Mouse (Mus musculus) MEL-GATA-1-ER (cell line): Measurements from ENCODE around the gene Metrn.

Source experiments
- DNase-seq: peaks from one replicate; pipeline ENCODE4 v3.0.0-alpha.2; 2012; ENCODE audit warnings: low read depth; ENCODE audit errors: extremely low read depth

Gene Metrn

DNA sequence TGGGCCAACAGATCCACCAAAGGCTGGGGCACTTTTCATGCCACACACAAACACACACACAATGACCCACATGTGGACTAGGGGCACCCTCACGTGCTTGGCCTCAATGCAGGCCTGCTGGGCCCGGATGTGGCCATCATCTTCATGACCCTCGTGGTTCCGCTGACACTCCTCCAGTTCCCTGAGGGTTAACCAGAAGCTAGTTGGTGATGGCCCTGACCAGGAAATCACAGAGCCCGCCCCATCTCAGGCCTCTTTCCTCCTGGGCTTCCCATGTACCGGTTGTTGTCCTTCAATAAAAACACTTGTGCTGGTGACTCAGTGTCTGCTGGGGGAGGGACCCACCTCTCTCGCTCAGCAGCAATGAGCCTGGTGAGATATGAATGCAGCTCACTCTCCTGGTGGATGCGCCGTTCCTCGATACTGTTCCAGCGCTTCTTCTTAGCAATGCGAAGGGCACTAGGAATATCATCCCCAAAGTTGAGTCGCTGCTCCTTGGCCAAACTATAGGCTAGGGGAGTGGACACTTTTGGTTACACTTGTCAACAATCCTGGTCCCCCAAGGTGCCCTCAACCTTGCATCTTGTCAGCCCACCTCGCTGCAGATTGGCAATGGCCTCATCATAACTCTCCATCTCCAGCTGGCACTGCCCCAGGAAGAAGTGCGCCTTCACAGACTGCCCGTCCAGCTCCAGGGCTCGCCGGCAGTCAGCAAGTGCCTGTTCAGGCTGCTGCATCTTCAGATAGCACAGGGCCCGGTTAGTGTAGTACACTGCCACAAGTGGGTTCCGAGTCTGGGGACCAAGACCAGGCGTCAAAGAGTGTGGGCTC, 34.7 kb upstream of the Metrn start:
- DNase-seq: no peak

DNA sequence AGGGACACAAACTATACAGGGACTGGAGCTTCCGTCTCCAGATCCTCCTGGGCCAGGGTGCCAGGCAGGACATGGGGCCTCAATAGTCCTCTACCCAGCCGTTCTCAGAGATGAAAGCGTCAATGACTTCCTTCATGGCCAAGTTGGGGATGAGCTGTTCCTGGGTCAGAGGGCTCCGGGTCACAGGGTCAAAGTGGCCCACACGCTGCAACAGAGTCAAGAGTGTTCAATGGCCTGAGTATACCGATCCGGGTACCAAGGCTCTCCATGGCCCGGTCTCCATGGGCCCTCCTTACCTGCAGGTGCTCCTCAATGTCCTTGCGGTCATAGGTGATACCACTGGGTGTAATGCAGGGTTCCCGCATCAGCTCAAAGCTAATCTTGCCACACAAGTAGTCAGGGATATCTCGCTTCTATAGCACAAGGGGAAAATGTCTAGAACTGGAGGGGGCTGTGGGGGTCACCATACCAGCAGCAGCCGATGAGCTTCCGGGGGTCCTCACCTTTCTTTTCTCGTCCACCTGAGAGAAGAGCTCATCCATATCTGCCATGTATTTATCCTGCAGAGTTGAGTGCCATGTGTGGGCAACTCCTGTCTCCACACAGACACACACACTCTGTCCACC, 34.0 kb upstream of the Metrn start:
- no peak for DNase-seq

DNA sequence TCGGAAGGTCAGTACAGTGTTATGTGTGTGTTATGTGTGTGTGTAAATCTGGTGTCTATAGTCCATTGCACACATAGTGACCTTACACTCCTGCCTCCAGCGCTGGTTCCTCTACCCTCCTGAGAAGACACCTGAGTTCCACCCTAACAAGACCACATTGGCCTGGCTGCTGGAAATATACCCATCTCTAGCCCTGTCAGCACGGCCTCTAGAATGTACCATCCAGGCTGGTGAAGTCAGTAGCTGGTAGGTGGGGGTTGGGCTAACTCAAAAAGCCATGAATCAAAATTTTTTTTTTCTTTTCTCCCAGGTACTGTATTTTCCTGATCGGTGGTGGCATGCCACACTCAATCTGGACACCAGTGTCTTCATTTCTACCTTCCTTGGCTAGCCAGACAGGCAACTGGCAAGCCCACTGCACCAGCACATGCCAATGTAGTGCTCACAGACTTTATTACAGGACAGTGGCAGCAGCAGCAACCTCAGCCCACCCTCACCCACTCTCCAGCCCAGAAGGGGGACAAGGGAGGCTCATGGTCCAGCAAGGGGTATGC, 33.3 kb upstream of the Metrn start:
- no peak for DNase-seq

DNA sequence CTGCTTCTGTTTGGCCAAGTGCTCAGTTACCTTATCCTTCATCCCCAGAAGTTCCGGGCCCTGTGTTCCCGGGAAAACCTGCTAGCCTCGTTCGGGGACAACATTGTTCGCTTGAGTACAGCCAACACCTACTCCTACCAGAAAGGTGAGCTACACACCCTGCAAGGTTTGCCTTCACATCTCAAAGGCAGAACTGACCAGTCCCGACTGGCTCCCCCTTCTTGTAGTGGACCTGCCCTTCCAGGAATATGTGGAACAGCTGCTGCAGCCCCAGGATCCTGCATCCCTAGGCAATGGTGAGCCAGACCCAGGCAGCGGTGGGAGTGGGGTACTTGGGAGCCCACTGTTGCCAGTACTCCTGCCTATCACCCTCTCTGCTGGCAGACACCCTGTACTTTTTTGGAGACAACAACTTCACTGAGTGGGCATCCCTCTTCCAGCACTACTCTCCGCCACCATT, 32.7 kb upstream of the Metrn start:
- DNase-seq: no peak

DNA sequence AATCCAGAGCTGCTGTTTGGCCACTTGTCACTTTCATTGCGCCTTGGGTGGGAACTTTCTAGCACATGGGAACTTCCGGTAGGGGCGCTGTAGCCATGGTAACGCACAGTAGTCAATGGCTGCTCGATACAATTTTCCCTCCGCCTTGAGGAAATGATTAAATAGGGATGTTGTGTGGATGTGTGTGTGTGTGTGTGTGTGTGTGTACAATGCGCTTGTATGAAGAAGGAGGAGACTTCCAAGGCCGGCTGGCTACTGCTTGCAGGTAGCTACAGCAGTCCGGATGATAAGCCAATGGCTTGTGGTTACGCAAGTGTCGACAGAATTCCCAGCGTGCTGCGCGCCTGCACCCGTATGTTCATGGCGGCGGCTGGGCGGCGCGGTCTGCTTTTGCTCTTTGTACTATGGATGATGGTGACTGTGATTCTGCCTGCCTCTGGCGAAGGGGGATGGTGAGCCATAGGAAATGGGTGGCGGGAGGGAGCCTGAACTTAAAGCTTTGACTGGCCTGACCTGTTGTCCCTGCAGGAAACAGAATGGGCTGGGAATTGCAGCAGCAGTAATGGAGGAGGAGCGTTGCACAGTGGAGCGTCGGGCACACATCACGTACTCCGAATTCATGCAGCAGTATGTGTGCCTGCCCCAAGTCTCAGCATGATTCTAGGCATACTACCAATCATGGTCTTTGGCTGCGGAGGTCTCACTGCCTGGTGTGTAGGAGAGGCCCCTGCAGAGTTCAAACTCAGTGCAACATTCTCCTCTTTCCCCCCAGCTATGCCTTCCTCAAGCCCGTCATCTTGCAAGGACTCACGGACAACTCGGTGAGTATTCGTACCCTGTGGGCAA, 32.0 kb upstream of the Metrn start, which contains the start of gene Jmjd8:
Gene Jmjd8, plus strand, starts transcription at position 156 of the 846 bp plus-strand sequence.
- no peak for DNase-seq

DNA sequence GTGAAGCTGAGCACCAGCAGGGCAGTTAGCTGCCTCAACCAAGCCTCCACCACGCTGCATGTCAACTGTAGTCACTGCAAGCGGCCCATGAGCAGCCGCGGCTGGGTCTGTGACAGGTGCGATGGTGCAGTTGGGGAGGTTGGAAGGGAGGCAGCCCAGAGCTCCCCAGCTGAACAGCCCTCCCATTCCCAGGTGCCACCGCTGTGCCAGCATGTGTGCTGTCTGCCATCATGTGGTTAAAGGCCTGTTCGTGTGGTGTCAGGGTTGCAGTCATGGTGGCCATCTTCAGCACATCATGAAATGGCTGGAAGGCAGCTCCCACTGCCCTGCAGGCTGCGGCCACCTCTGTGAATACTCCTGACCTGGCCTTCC, 31.3 kb upstream of the Metrn start:
- DNase-seq: no peak

DNA sequence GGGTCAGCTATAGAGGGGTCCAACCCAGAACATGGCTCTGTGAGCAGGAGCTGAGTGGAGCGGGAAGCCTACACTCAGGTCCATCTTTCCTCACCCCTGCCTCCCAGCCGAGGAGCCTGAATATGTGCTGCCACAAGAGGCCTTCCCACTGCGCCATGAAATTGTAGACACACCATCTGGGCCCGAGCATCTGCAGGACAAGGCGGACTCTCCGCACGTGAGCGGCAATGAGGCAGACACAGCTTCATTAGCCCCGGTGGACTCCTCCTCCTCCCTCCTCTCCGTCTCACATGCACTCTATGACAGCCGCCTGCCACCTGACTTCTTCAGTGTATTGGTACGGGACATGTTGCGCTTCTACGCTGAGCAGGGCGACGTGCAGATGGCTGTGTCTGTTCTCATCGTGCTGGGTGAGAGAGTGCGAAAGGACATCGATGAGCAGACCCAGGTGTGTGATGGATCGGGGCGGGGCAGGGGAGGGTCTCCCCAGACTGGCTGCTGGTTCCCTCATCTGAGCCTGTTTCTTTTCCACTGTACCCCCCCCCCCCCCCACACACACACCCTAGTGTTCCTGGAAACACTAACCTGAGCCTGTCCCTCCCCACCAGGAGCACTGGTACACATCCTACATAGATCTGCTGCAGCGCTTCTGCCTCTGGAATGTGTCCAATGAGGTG, 30.7 kb upstream of the Metrn start:
- no peak for DNase-seq

DNA sequence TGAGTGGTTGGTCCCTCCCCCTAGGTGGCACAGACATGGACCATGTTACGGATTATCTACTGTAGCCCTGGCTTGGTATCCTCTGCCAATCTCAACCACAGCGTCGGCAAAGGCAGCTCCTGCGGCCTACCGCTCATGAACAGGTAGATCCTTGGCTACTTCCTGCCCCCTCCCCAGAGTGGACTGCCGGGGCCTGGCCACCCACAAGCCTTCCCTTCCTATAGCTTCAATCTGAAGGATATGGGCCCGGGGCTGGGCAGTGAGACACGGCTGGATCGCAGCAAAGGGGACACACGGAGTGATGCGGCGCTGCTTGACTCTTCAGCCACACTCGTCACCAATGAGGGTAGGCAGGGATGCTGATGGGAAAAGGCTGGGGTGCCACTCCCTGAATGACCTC, 30.1 kb upstream of the Metrn start:
- no peak for DNase-seq

DNA sequence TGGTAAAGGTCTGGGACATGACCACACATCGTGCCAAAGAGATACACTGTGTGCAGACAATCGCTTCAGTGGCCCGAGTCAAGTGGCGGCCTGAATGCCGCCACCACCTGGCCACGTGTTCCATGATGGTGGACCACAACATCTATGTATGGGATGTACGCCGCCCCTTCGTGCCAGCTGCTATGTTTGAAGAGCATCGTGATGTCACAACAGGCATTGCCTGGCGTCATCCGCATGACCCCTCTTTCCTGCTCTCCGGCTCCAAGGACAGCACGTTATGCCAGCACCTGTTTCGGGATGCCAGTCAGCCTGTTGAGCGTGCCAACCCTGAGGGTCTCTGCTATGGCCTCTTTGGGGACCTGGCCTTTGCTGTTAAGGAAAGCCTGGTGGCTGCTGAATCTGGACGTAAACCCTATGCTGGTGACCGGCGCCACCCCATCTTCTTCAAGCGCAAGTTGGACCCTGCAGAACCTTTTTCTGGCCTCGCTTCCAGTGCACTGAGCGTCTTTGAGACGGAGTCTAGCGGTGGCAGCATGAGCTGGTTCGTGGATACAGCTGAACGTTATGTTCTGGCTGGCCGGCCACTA, 29.1 kb upstream of the Metrn start:
- no peak for DNase-seq

DNA sequence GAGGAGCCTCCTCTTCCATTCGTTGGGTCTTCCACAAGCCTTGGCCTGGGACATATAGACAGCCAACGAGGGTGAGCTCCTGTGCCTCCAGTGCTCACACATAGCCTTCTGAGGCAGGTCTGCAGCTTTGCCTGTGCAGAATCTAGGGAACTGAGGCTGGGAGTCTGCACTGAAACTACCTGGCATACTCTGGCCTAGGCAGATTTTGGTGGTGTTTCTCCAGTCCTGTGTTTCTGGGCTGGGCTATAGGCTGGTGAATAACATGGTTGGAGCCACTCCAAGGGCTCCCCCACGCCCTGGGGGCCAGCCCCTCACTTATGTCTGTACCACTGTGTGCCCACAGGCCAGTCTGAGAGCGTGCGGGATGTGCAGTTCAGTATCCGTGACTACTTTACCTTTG, 28.4 kb upstream of the Metrn start:
- no peak for DNase-seq

DNA sequence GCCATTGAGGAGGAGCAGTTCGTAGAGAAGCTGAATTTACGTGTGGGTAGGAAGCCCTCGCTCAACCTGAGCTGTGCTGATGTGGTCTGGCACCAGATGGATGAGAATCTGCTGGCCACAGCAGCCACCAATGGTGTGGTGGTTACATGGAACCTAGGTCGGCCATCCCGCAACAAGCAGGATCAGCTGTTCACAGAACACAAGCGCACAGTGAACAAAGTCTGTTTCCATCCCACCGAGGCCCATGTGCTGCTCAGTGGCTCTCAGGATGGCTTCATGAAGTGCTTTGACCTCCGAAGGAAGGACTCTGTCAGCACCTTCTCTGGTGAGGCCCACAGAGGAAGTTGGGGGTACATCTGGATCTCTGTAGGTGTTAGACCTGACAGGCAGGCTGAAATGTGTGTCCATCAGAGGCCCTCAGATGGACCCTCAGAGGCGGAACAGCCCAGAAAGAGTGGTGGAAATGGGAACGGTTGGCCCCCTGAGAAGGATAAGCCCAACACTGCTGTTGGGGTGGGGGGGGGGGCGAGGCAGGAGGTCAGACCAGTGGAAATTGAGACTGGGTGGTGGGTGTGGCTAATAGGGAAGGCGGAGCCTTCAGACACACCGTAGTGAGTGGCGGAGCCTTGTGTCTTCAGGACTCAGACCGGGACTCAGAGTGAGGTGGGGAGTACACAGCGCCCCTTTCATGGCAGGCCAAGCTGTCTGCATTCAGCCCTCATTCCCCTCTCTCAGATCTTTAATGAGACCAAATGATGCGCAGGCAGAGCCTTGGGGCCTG, 27.6 kb upstream of the Metrn start:
- DNase-seq: peak; percentile 67

DNA sequence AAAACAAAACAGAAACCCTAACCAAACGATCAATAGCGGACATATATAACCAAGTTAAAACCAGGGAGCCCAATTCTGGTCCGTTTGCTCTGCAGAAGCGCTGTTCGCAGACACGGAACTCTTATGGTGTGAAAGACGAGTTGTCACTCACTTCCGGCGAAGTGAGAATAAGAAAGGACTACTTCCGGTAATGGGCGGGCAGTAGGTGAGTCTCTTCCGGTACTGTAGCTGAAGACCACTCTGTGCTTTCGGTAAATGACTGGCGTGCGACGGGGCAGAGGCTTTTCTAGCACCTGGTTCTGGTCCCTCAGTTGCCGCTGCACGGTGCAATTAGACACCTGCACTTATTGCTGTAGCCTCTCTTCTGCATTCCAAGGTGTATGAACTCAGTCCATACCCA, 26.5 kb upstream of the Metrn start, which contains the start of gene Wdr24:
Gene Wdr24, plus strand, starts transcription at position 176 of the 400 bp plus-strand sequence.
- peak; percentile 91 for DNase-seq

DNA sequence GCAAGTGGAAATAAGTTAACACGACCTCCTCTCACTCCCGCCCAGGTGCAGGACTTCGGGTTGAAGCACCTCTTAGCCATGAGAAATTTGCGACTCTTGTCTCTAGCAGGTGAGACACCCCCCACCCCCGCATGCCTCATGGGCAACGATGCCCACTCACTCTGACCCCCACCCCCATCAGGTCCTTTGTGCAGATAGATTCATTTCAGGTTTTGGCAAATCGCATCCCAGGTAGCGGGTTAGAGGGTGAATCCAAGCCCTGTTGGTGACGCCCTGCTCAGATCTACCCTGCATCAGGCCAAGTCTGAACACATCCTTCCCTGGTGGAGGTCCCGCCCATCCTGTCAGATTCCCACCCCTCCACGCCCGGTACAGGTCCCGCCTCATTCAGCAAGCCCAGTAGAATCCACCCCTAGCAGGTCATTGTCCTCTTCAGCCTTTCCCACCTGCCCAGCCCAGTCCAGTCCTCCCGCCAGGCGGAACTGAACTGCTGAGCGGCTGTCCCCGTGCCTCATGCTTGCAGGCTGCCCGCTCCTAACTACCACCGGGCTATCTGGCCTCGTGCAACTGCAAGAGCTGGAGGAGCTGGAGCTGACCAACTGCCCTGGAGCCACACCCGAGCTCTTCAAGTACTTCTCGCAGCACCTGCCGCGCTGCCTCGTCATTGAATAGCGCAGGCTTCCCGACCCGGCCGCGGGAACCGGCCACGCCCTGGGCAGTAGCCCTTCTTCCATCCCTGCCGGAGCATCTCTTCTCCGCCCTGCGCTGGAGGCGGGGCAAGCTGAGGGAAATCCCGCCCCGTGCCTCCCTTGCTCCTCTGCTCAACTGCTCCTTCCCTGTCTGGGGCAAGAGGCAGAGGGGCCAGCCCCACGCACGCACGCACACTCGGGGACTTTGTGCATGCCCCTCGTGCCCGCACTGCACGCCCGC, 22.2 kb upstream of the Metrn start:
- DNase-seq: no peak

DNA sequence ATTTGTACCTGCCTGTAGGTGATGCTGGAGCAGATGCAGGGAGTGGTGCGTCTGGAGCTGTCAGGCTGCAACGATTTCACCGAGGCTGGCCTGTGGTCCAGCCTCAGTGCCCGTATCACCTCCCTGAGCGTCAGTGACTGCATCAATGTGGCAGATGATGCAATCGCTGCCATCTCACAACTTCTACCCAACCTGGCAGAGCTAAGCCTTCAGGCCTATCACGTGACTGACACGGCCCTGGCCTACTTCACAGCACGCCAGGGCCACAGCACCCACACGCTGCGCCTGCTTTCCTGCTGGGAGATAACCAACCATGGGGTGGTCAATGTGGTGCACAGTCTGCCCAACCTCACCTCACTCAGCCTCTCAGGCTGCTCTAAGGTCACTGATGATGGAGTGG, 20.7 kb upstream of the Metrn start:
- no peak for DNase-seq

DNA sequence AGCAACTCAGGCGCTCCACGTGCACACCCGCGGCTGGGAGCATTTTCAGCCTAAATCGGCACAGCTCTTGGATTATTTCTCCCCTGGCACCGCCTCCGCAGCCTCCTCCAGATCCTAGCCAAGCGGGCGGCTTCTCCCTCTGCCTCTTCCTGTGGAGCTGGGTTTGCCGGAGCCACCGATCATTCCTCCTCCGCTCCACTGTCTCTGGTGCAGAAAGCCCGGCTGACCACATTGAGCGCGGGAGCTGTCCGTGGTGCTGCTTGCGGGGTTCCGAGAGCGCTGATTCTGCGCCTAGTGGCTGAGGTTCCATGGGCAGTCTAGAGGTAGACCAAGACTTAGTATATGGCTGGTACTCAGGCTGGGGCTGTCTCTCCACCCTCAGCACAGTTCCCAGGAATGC, 16.5 kb upstream of the Metrn start:
- no peak for DNase-seq

DNA sequence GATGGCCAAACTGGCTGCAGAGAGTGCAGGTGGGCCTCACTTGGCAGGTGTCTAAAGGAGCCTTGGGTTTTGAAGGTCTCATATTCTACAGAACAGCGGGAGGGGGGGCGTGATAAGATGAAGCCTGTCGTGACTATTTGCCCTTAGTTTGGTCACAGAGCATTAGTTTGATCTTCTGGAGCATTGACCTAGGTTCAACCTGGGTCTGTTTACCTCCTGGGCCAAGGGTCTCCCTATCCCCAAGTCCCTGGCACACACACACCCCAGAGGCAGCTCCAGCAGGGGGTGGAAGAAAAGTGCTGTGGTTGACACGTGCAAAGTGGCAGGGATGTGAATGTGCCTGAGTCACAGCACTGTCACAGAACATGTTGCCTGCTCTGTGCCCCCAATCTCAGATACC, 14.0 kb upstream of the Metrn start:
- DNase-seq: no peak

DNA sequence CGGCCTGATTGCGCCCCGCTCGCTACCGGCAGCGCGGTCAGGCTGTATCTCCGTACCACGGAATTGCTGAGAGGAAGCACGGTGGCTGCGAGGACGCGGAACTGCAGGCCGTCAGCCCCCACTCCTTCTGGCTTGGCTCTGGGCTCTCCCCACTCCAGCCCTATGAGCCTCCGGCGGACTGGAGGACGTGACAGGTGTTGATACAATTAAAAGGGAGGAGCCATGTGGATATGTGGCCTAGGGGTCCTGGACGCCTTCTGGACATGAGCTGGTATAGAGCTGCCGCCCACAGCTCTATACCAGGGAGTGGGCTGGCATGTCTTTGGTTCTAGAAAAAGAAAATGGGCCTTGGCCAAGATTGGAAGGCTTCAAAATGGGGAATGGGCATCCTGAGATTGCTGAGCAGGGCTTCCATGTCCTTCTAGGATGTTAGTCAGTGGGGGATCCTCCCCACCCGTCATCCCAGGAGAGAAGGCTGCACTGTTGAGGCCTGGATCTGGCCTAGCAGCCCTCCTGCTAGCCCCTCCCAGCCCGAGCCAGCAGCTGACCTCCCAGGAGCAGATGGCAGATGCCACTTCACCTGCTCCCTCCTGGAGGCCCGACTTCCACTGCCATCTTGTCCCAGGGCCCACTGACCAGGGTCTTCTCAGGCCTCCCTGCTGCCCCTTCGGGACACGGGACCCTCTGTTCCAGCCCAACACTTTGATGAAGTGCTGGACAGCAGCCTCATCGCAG, 12.8 kb upstream of the Metrn start:
- DNase-seq: no peak
